Mouse (Mus musculus) megakaryocyte, embryonic 14.5 days (primary cell): Measurements from ENCODE around the gene Cstf1.

Source experiments
- FLI1 ChIP-seq: IDR thresholded peaks from 2 replicates; pipeline ENCODE4 v1.6.1; 2012; ENCODE audit warnings: low read length, inconsistent platforms, mixed read lengths
- GATA1 ChIP-seq: IDR thresholded peaks from 3 replicates; pipeline ENCODE4 v1.6.1; 2012; ENCODE audit warnings: mixed read lengths, low read length, inconsistent platforms, borderline replicate concordance

DNA sequence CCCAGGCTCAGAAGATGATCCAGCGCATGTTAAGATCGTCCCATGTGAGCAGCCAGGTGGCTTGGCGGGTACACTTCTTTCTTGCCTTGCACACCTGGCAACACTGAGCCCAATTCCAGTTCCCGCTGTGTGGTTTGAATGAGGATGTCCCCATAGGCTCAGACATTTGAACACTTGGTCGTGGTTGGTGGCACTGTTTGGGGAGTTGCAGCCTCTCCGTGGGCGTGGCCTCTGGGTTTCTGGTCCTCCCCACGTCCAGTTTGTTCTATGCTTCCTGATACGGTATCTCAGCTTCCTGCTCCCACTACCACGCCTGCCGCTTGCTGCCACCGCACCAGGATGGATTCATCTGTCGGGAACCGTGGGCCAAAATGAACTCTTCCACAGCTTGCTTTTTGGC is 20.7 kb upstream of the Cstf1 start:
- TF ChIP-seq GATA1: no peak
- no peak for TF ChIP-seq FLI1
